Mouse (Mus musculus): ENCODE data around the gene Tmem45a. TPM values are rescaled to one million over a fixed set of nuclear protein-coding genes. Genes with fewer than 3 reads are reported as not detected.
"Not testable (repeated sequence)": the region's sequence is repeated elsewhere in the genome, so short reads cannot be mapped to it uniquely, and the experiment has no call there.

Tmem45a gene
- 7.8 and 9.7 TPM in 2 replicates for polyA plus RNA-seq (2011; ENCODE audit: insufficient read depth, insufficient read length, low read depth, missing spikeins)

DNA sequence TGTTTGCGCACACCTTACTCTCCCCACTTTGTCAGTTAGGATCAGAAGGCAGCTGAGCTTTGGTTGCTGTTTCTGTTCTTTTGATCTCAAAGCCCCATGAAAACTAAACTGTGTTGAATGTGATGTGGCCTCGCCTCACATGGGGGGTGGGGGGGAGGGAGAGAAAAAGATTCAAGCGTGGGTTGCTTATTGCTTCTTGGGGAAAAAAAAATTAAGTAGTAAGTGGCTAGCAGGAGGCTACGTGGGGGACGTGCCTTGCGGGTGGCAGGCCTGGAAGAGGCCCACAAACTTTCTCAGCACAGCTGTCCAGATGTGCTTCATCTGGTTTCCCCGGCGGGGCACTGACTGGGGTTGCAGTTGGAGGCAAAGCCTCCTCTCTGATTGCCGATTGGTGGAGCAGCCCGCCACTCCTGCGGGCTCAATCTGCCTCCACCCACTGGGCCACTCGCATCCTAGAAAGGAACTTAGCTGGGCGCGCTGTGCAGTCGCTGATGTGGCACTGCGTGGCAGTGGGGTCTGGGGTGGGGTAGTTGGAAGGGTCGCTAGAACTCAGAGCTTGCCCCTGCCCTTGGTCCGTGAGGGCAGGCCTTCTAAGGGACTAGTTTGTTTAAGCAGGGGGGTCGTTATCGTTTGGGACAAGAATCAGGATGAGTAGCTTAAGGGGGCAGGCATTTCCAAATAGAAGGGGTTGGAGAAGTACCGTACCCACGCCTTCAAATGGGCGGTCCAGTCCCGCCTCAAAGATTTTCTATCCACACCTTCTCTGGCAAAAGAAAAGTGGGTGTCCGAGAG lies at the start of gene Tmem45a:
Gene Tmem45a (minus strand): TSS at position 343 of the 792 bp plus-strand sequence.
- Histone ChIP-seq H3K9ac (ENCODE audit: low read depth, poor library complexity, severe bottlenecking) (peak within 1 kb of the TSS; percentile 22), H3K27ac (ENCODE audit: insufficient read depth, low read length) (no peak within 1 kb of the TSS), H3K9me3 (replicated peaks; ENCODE audit: control insufficient read depth, insufficient read depth, low read length, poor library complexity, severe bottlenecking) (no peaks in the 10 kb centered on the region), H3K27me3 (ENCODE audit: control insufficient read depth, insufficient read depth, low read length, poor library complexity, severe bottlenecking) (no peaks in the 10 kb centered on the region; the same call in 1 of the 2 replicates), H3K4me1 (ENCODE audit: control insufficient read depth, insufficient read depth, low read length) (peaks cover 4% of the 10 kb centered on the region), H3K36me3 (ENCODE audit: control insufficient read depth, insufficient read depth, low read length, poor library complexity, severe bottlenecking) (no peaks in the 10 kb centered on the region), H3K4me3 (ENCODE audit: low read depth, low read length) (peak within 1 kb of the TSS; percentile 83)
- TF ChIP-seq CTCF (IDR thresholded peaks at IDR 0.05; ENCODE audit: low read depth, low read length): no peak
- TF ChIP-seq POLR2A (IDR thresholded peaks at IDR 0.05; ENCODE audit: insufficient read depth, low read length): peak; percentile 11

DNA sequence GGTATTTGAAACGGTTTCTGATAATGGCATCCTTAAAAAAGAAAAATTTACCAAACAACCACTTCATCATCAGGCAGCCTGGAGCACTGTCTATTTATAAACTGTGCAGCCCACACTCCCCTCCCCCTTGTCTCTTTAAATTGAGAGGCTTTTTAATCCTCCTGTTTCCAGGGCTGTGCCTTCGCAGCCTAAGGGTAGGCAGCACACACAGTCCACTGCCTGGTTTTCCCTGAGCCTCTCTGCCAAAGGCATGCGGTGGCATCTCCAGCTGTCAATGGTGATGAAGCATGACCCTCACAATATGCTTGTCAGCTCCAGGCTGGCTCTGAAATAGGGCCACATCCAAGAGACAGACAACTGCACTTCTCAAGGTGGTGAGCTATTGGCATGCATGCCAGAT lies 42.1 kb upstream of the Tmem45a start, which contains the start of gene Lnp1:
Gene Lnp1 (minus strand): TSS at position 39 of the 400 bp plus-strand sequence.
- TF ChIP-seq EP300 (IDR thresholded peaks at IDR 0.05; ENCODE audit: insufficient read depth, low read depth, low read length): no peak
- TF ChIP-seq CTCF (IDR thresholded peaks at IDR 0.05; ENCODE audit: low read depth, low read length): no peak
- no peak for TF ChIP-seq POLR2A (IDR thresholded peaks at IDR 0.05; ENCODE audit: insufficient read depth, low read length)
- H3K9me3 ChIP-seq (replicated peaks; ENCODE audit: control insufficient read depth, insufficient read depth, low read length, poor library complexity, severe bottlenecking): no peaks in the 10 kb centered on the region
- no peak within 1 kb of the TSS for H3K27ac ChIP-seq (ENCODE audit: insufficient read depth, low read length)
- no peak within 1 kb of the TSS for H3K9ac ChIP-seq (ENCODE audit: low read depth, poor library complexity, severe bottlenecking)
- H3K4me3 ChIP-seq (ENCODE audit: low read depth, low read length): no peak within 1 kb of the TSS
- no peaks in the 10 kb centered on the region for H3K27me3 ChIP-seq (ENCODE audit: control insufficient read depth, insufficient read depth, low read length, poor library complexity, severe bottlenecking)
- no peaks in the 10 kb centered on the region for H3K36me3 ChIP-seq (ENCODE audit: control insufficient read depth, insufficient read depth, low read length, poor library complexity, severe bottlenecking)
- H3K4me1 ChIP-seq (ENCODE audit: control insufficient read depth, insufficient read depth, low read length): no peaks in the 10 kb centered on the region

DNA sequence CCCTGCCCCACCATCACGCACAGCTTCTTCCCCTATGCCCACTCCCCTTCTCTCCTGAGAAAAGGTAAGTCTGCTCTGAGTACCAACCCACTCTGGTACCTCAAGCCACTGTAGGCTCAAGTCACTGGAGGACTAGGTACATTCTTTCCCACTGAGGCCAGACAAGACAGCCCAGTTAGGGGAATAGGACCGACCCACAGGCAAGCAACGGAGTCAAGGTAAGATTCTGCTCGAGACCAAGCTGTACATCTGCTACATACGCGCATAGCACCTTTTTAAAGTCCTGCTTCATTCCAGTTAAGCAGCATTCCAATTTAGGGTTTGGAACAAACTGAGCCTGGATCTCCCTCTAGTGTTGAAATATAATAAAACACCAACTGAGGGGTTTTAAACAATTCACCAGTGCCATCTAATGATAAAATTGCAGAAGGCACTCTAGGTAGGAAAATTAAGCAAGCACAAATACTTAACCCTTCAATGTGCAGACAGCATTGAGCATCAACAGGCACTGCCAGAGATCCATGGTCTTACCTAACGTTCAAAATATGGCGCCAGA lies 34.2 kb upstream of the Tmem45a start:
- no peaks in the 10 kb centered on the region for H3K9me3 ChIP-seq (replicated peaks; ENCODE audit: control insufficient read depth, insufficient read depth, low read length, poor library complexity, severe bottlenecking)
- no peaks in the 10 kb centered on the region for H3K4me1 ChIP-seq (ENCODE audit: control insufficient read depth, insufficient read depth, low read length)
- H3K27ac ChIP-seq (ENCODE audit: insufficient read depth, low read length): no peak overlapping the region
- no peak overlapping the region for H3K4me3 ChIP-seq (ENCODE audit: low read depth, low read length)
- no peaks in the 10 kb centered on the region for H3K36me3 ChIP-seq (ENCODE audit: control insufficient read depth, insufficient read depth, low read length, poor library complexity, severe bottlenecking)
- no peaks in the 10 kb centered on the region for H3K27me3 ChIP-seq (ENCODE audit: control insufficient read depth, insufficient read depth, low read length, poor library complexity, severe bottlenecking)
- H3K9ac ChIP-seq (ENCODE audit: low read depth, poor library complexity, severe bottlenecking): no peak overlapping the region
- TF ChIP-seq EP300 (IDR thresholded peaks at IDR 0.05; ENCODE audit: insufficient read depth, low read depth, low read length) (no peak), CTCF (IDR thresholded peaks at IDR 0.05; ENCODE audit: low read depth, low read length) (no peak), POLR2A (IDR thresholded peaks at IDR 0.05; ENCODE audit: insufficient read depth, low read length) (no peak)

DNA sequence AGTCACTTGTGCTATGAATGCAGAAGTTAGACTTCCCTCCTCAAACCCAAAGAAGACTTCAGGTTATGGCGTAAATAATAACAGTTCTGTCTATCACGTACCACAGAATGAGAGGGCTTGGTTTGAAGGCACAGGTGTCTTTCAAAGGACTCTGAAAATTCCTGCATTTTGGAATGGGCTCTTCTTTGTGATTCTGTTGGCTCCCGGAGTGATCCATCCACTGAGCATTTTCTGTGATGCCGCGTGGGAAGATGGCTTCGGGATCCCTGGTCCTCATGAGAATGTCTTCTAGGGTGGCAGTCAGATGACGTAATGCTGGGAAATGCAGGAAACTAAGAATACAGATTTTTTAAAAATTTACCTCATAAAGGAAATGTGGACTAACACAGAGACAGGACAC lies 31.3 kb upstream of the Tmem45a start:
- H3K4me3 ChIP-seq (ENCODE audit: low read depth, low read length): no peak overlapping the region
- no peaks in the 10 kb centered on the region for H3K36me3 ChIP-seq (ENCODE audit: control insufficient read depth, insufficient read depth, low read length, poor library complexity, severe bottlenecking)
- H3K4me1 ChIP-seq (ENCODE audit: control insufficient read depth, insufficient read depth, low read length): no peaks in the 10 kb centered on the region
- no peaks in the 10 kb centered on the region for H3K27me3 ChIP-seq (ENCODE audit: control insufficient read depth, insufficient read depth, low read length, poor library complexity, severe bottlenecking)
- no peak overlapping the region for H3K9ac ChIP-seq (ENCODE audit: low read depth, poor library complexity, severe bottlenecking)
- H3K27ac ChIP-seq (ENCODE audit: insufficient read depth, low read length): no peak overlapping the region
- TF ChIP-seq POLR2A (IDR thresholded peaks at IDR 0.05; ENCODE audit: insufficient read depth, low read length): no peak
- no peak for TF ChIP-seq EP300 (IDR thresholded peaks at IDR 0.05; ENCODE audit: insufficient read depth, low read depth, low read length)
- no peak for TF ChIP-seq CTCF (IDR thresholded peaks at IDR 0.05; ENCODE audit: low read depth, low read length)
- H3K9me3 ChIP-seq (replicated peaks; ENCODE audit: control insufficient read depth, insufficient read depth, low read length, poor library complexity, severe bottlenecking): no peaks in the 10 kb centered on the region

DNA sequence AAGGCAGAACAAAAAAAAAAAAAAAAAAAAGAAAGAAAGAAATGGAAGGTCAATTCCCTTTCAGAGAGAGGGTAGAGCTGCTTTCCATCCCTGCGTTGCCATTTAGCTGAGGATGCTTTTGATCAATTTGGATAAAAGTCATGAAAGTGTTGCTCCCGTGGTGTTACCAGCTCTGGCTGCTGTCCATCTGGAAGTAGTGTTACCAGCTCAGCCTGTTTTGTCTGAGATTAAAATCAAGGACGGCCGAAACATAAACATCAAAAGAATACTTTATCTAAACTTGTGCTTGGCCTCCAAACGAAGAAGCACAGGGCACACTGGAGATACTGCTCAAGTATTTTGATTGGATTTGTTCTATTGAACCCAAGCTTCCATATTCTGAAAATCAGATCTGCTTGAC lies 23.0 kb upstream of the Tmem45a start:
- H3K9me3 ChIP-seq (replicated peaks; ENCODE audit: control insufficient read depth, insufficient read depth, low read length, poor library complexity, severe bottlenecking): no peaks in the 10 kb centered on the region
- no peak overlapping the region for H3K27ac ChIP-seq (ENCODE audit: insufficient read depth, low read length)
- no peak overlapping the region for H3K9ac ChIP-seq (ENCODE audit: low read depth, poor library complexity, severe bottlenecking)
- no peaks in the 10 kb centered on the region for H3K4me1 ChIP-seq (ENCODE audit: control insufficient read depth, insufficient read depth, low read length)
- H3K4me3 ChIP-seq (ENCODE audit: low read depth, low read length): no peak overlapping the region
- no peaks in the 10 kb centered on the region for H3K27me3 ChIP-seq (ENCODE audit: control insufficient read depth, insufficient read depth, low read length, poor library complexity, severe bottlenecking)
- no peaks in the 10 kb centered on the region for H3K36me3 ChIP-seq (ENCODE audit: control insufficient read depth, insufficient read depth, low read length, poor library complexity, severe bottlenecking)
- TF ChIP-seq EP300 (IDR thresholded peaks at IDR 0.05; ENCODE audit: insufficient read depth, low read depth, low read length) (no peak), CTCF (IDR thresholded peaks at IDR 0.05; ENCODE audit: low read depth, low read length) (no peak), POLR2A (IDR thresholded peaks at IDR 0.05; ENCODE audit: insufficient read depth, low read length) (no peak)

DNA sequence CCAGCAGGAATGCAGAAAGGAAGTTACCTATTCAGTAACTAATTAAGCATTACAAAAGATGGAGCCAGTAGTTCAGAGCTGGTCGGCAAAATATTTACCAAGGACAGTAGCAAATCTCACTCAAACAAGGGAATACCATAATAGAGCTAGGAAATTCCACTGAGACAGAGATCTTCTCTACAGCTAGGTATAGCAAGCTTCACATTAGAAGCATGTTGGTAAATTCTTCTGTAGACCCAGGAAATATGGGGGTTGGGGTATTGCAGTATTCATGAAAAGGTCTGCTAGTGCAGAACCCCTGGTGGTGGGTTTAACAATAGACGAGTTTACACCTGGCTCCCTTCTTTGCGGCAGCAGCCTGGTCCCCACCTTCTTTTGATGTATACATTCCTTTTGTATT lies 16.2 kb upstream of the Tmem45a start:
- not testable (repeated sequence) for H3K9ac ChIP-seq (ENCODE audit: low read depth, poor library complexity, severe bottlenecking); H3K9me3 ChIP-seq (replicated peaks; ENCODE audit: control insufficient read depth, insufficient read depth, low read length, poor library complexity, severe bottlenecking)

More for the DNA sequence above, 16.2 kb upstream of the Tmem45a start:
- not testable (repeated sequence) for H3K4me3 ChIP-seq (ENCODE audit: low read depth, low read length); H3K27me3 ChIP-seq (ENCODE audit: control insufficient read depth, insufficient read depth, low read length, poor library complexity, severe bottlenecking); H3K36me3 ChIP-seq (ENCODE audit: control insufficient read depth, insufficient read depth, low read length, poor library complexity, severe bottlenecking); H3K4me1 ChIP-seq (ENCODE audit: control insufficient read depth, insufficient read depth, low read length)
- H3K27ac ChIP-seq (ENCODE audit: insufficient read depth, low read length): peak overlapping the region; percentile 51
